Mouse (Mus musculus): Measurements from ENCODE around the gene Setdb1. TPM values are rescaled to one million over a fixed set of nuclear protein-coding genes. Genes with fewer than 3 reads are reported as not detected.

The Setdb1 gene
- polyA plus RNA-seq, 1 experiment = 60.8 TPM

GRCm38 (mm10) chr3:95277149-95277551, 79.9 kb downstream of the Setdb1 start:
- no peak for DNase-seq (ENCODE audit: low read depth)
- no peak for TF ChIP-seq POLR2A (IDR thresholded peaks at IDR 0.05; ENCODE audit: borderline replicate concordance, extremely low read depth, insufficient read depth, insufficient read length, poor library complexity, severe bottlenecking)
- TF ChIP-seq CTCF (IDR thresholded peaks at IDR 0.05; ENCODE audit: borderline replicate concordance, extremely low read depth, insufficient read depth, insufficient read length) = no peak

GRCm38 (mm10) chr3:95276428-95276934, 80.5 kb downstream of the Setdb1 start:
- no peak for DNase-seq (ENCODE audit: low read depth)
- TF ChIP-seq POLR2A (IDR thresholded peaks at IDR 0.05; ENCODE audit: borderline replicate concordance, extremely low read depth, insufficient read depth, insufficient read length, poor library complexity, severe bottlenecking) (no peak), CTCF (IDR thresholded peaks at IDR 0.05; ENCODE audit: borderline replicate concordance, extremely low read depth, insufficient read depth, insufficient read length) (no peak)

GRCm38 (mm10) chr3:95275161-95275560, 81.8 kb downstream of the Setdb1 start:
- TF ChIP-seq POLR2A (IDR thresholded peaks at IDR 0.05; ENCODE audit: borderline replicate concordance, extremely low read depth, insufficient read depth, insufficient read length, poor library complexity, severe bottlenecking) = no peak
- TF ChIP-seq CTCF (IDR thresholded peaks at IDR 0.05; ENCODE audit: borderline replicate concordance, extremely low read depth, insufficient read depth, insufficient read length) = no peak
- no peak for DNase-seq (ENCODE audit: low read depth)

GRCm38 (mm10) chr3:95274453-95274852, 82.5 kb downstream of the Setdb1 start:
- TF ChIP-seq CTCF (IDR thresholded peaks at IDR 0.05; ENCODE audit: borderline replicate concordance, extremely low read depth, insufficient read depth, insufficient read length) (no peak), POLR2A (IDR thresholded peaks at IDR 0.05; ENCODE audit: borderline replicate concordance, extremely low read depth, insufficient read depth, insufficient read length, poor library complexity, severe bottlenecking) (no peak)
- no peak for DNase-seq (ENCODE audit: low read depth)

Other genes with a start within 250 kb of the Setdb1 start
- 159 and 173 TPM in 2 replicates for gene Vps72, start 246.2 kb downstream of the Setdb1 start, polyA plus RNA-seq (2012; rRNA removed)
- gene Tmod4, start 232.7 kb downstream of the Setdb1 start, polyA plus RNA-seq (2012; rRNA removed) = 1.5 and 2.1 TPM in 2 replicates
- gene Scnm1, start 223.2 kb downstream of the Setdb1 start, polyA plus RNA-seq (2012; rRNA removed) = 101 and 136 TPM in 2 replicates
- gene Lysmd1, start 223.1 kb downstream of the Setdb1 start, polyA plus RNA-seq (2012; rRNA removed) = 23.7 and 27.4 TPM in 2 replicates
- 2.3 and 2.4 TPM in 2 replicates for gene Tnfaip8l2, start 214.8 kb downstream of the Setdb1 start, polyA plus RNA-seq (2012; rRNA removed)
- gene Sema6c, start 196.7 kb downstream of the Setdb1 start, polyA plus RNA-seq (2012; rRNA removed) = 138 and 164 TPM in 2 replicates
- gene Gabpb2, start 139.3 kb downstream of the Setdb1 start, polyA plus RNA-seq (2012; rRNA removed) = 14.4 and 14.7 TPM in 2 replicates
- 62.5 and 80.3 TPM in 2 replicates for gene Cdc42se1, start 128.5 kb downstream of the Setdb1 start, polyA plus RNA-seq (2012; rRNA removed)
- 784 and 825 TPM in 2 replicates for gene Mllt11, start 125.0 kb downstream of the Setdb1 start, polyA plus RNA-seq (2012; rRNA removed)
- 0.25 and 0.26 TPM in 2 replicates for gene Gm128, start 115.6 kb downstream of the Setdb1 start, polyA plus RNA-seq (2012; rRNA removed)
- 0.53 and 0.64 TPM in 2 replicates for gene Bnipl, start 106.0 kb downstream of the Setdb1 start, polyA plus RNA-seq (2012; rRNA removed)
- gene Mindy1, start 75.9 kb downstream of the Setdb1 start, polyA plus RNA-seq (2012; rRNA removed) = 48.7 and 53.3 TPM in 2 replicates
- gene Prune1, start 75.1 kb downstream of the Setdb1 start, polyA plus RNA-seq (2012; rRNA removed) = 64.6 and 72.9 TPM in 2 replicates
- 1.4 and 1.6 TPM in 2 replicates for gene Anxa9, start 50.0 kb downstream of the Setdb1 start, polyA plus RNA-seq (2012; rRNA removed)
- 89.6 and 100 TPM in 2 replicates for gene Cers2, start 42.4 kb downstream of the Setdb1 start, polyA plus RNA-seq (2012; rRNA removed)
- gene 4930558C23Rik, start 45.6 kb upstream of the Setdb1 start, polyA plus RNA-seq (2012; rRNA removed) = not detected in 2 replicates
- 31.6 and 36.6 TPM in 2 replicates for gene Arnt, start 77.2 kb upstream of the Setdb1 start, polyA plus RNA-seq (2012; rRNA removed)
- 7.2 and 10.6 TPM in 2 replicates for gene Ctsk, start 142.1 kb upstream of the Setdb1 start, polyA plus RNA-seq (2012; rRNA removed)
- gene Ctss, start 169.6 kb upstream of the Setdb1 start, polyA plus RNA-seq (2012; rRNA removed) = 5.0 and 7.3 TPM in 2 replicates
- gene Hormad1, start 202.5 kb upstream of the Setdb1 start, polyA plus RNA-seq (2012; rRNA removed) = not detected in 2 replicates
- 22.5 and 23.2 TPM in 2 replicates for gene Golph3l, start 231.7 kb upstream of the Setdb1 start, polyA plus RNA-seq (2012; rRNA removed)

All from brain, embryonic 14.5 days (tissue).